1 mouse cellular context compared by ENCODE assay signal in the genomic region with DNA sequence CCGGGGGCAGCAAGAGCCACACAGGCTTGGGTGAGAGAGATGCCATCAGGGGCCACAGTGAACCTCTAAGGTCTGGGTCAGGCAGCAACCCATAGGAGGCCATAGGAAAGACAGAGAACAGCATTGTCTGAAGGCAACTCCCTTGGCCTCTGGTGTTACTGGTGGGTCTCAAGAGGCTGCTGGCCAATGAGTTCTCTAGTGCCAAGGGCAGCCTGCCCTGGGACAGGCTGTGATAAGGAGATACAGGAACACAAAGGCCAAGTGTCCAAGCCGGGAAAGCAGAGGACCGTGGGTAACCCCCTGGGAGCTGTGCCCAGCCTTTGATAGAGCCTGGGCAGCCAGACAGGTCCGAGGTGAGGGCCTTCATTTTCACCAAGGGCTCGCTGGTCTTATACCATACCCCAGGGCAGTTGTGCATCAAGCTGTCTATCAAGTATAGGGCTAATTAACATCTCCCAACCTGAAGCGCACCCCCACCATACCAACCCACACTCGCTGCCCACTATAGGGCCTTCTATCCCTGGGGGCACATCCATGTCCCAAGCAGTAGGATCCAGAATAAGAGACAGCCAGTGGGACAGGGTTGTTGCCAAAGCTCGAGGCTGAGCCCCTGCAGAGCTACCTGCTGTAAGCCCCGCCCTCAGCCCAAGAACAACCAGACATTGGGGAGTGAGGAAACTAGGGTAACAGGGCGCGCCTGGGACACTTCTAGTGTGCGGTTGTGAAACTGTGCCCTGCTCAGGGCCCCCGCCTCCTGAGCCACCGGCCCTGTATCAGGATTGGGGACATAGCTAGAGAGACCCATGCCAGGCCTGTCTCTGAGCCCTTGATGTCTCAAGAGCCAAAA.
TF ChIP-seq lines count a peak whose summit lies in the region.

No protein-coding gene starts in this region.

TF ChIP-seq in CH12.LX, 34 proteins besides CTCF, POLR2A, EP300 and RAD21:
- no peak for TF ChIP-seq MAZ (IDR thresholded peaks at IDR 0.05; ENCODE audit: low read depth, low read length)
- TF ChIP-seq ETS1 (conservative IDR thresholded peaks at IDR 0.05; ENCODE audit: low read depth, low read length) = no peak
- no peak for TF ChIP-seq SMC3 (IDR thresholded peaks at IDR 0.05; ENCODE audit: low read depth, low read length)
- no peak for TF ChIP-seq TBP (conservative IDR thresholded peaks at IDR 0.05; ENCODE audit: low read depth, low read length)
- no peak for TF ChIP-seq PAX5 (IDR thresholded peaks at IDR 0.05; ENCODE audit: low read length)
- no peak for TF ChIP-seq MAX (IDR thresholded peaks at IDR 0.05; ENCODE audit: low read length)
- no peak for TF ChIP-seq ZNF384 (IDR thresholded peaks at IDR 0.05; ENCODE audit: low read depth, low read length)
- TF ChIP-seq ZKSCAN1 (IDR thresholded peaks at IDR 0.05; ENCODE audit: borderline replicate concordance, low read depth, low read length) = no peak
- no peak for TF ChIP-seq IRF4 (IDR thresholded peaks at IDR 0.05; ENCODE audit: low read depth, low read length)
- no peak for TF ChIP-seq USF2 (conservative IDR thresholded peaks at IDR 0.05; ENCODE audit: low read depth, low read length)
- TF ChIP-seq ELF1 (IDR thresholded peaks at IDR 0.05; ENCODE audit: low read depth, low read length) = no peak
